Mouse (Mus musculus) c-Kit-negative CD71-positive TER-119-positive erythroid progenitor cells, embryonic 14.5 days (primary cell): ENCODE data around the gene Cd44.

Experiments used
- DNase-seq: peaks from one replicate; pipeline ENCODE4 v3.0.0-alpha.2; 2013; ENCODE audit warnings: low read depth, low spot score

Gene Cd44

DNA sequence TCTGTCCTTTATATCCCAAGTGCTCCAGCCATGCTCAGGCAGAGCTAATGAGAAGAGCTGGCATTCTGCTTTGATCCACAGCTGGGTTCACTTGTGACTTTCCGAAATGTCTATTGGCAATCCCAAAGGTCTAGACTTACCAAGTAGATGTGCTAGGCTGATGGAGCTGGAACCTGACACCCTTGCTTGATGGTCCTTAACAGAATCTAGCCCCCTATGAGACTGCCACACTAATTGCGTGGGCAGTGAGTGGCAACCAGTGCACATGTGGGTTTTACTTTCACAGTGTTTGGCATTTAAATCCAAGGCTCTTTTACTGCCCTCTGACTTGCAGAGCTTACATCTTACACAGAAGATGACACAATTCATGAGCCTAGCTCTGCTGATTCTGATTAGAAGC lies 29.0 kb downstream of the Cd44 start:
- DNase-seq: no peak

DNA sequence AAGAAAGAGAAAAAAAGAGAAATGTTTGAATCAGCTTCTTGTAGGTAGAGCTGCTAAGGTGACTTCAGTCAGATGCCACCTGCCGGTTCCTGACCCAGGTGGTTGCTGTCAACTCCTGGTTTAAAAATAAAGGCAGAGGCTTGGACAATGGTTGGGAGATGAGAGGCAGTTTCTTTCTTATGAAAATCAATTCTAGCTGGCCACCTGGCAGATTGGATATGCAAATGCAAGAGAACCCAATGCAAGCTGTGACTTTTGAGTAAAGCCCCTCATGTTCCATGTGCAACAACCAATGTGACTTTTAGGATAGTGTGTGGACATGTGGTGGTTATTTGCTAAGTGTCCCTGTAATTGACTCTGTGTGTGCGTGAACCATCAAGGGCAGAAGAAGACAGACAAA lies 33.0 kb downstream of the Cd44 start:
- no peak for DNase-seq

DNA sequence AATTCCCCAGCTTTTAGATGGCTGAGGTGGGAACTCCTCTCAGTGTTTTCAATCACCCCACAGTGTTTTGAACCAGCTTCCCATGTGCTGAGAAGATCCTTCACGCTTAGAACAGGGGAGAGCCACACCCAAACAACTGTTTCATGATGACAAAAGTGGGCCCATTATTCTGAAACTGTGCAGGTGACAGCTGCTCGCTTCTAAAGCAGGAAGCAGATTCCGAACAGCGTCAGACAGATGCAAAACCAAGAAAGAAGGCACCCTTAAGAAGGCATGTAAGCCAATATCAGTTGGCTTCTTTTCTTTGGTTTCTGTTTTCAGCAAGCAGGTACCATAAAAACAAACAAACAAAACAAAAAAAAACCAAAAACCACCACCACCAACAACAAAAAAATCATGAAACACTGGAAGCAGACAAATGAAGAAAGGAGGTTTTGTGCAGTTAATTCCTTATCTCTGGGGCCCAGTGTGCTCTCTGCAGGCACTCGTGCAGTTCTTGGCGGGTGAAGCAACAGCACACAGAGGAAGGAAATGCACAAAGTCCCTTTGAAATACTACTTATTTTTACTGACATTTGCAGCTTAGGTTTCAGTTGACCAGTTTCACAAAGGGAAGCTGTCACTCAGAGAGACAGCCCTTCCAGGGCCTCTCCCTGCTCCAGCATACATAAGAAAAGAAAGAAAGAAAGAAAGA lies 33.9 kb downstream of the Cd44 start:
- DNase-seq: no peak

DNA sequence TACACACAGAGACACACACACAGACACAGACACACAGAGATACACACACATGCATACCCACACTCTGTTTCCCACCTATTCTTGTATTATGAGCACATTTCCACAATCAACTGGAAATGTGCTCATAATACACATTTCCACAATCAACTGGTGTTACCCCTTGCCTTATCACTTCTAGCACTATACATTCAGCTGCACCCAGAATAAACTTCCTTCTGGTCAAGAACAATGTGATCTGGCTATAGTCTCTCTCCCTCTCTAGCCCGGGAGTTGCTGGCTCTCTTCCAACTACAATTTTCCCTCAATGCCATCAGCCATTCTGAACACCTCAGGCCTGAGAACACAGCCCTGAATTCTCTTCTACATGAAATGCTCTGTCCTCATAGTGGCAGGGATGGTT lies 34.9 kb downstream of the Cd44 start:
- DNase-seq: no peak

DNA sequence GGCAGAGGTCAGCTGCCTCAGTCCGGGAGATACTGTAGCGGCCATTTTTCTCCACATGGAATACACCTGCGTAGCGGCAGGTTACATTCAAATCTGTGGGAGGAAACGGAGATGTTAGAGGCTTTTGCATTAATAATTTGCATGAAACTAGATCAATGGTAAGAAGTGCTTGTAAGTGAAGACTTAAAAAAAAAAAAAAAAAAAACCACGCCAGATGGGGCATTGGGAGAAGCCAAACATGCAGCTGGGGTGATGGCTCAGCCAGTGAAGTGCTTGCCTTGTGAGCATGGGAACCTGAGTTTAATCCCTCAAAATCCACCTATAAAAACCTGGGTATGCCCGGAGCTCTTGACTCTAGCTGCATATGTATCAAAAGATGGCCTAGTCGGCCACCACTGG lies 36.1 kb downstream of the Cd44 start:
- DNase-seq: no peak

DNA sequence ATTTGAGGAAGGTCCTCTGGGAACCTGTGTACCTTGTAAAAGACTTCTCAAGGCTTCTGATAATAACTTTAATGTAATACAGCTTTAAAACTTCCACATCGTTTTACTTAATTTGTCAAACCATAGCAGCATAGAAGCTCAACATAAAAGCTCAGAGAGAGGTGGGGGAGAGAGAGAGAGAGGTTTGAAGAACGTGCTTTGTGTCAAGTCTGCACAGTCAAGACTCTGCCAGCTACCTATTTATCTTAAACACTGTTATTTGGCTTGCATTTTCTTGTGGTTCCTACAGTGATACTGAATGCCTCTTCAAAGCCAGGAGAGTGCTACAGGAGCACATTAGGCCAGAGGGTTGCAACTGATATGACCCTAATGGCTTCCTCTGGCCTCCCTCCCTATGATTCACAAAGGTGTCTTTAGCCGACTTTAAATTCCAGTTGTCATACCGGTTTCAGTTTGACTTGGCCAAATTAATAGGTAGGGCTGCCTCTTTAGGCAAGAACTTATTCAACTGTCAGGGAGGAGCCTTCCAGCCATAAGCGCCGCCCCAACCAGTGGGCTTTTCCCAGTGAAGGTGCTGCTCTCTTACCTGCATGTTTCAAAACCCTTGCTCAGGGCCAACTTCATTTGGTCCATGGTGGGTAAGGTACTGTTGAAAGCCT lies 36.6 kb downstream of the Cd44 start:
- DNase-seq: no peak

DNA sequence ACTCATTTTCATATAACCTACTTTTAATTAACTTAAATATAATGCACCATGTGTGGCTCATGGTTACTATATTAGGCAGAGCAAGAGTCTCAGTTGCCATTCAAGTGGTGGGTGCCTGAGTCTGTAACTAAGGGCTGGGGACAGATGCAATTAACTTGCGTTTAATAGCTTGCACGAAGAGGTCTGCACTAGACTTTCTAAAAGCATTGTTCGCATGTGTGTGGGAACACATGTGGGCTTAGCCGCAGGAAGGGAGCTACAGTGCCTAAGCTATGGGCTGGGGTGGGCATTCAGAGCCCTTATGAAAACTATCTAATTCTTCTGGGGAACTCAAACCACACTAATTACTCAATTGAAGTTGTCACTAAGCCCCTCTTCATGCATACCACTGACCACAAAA lies 37.4 kb downstream of the Cd44 start:
- no peak for DNase-seq

DNA sequence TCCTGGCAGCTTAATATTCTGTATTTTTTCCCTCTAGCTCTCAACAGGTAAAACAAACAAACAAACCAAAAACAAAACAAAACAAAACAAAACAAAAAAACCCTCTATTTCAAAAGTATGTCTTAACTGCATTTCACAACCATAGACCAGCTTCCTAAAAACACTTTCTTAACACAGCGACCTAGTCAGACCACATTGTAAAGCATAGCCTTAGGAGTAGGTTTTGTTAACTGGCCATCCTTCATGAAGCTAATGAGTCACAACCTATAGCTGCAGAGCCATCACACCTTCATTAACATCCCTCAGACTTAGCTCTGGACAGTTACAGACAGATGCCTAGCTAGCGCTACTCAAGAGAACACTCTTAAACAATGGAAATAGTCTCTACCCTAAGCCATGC lies 37.9 kb downstream of the Cd44 start:
- no peak for DNase-seq

DNA sequence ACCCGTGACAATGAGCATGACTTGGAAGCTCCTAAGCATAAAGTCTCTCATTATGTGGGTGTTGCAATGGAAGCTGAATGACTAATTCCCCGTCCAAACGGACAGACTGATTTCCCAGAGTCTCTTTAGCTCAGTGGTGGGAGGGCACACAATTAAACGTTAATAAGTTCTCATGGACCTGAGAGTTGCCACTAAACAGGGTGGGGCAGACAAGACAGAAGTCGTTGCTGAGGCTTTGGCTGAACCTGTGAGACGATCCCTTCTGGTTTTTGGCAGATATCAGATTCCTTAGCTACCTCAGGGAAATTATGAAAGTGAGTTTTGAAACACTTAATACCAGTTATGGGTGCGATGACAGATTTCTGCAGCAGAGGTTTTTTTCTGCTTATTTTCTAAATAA lies 38.8 kb downstream of the Cd44 start:
- DNase-seq: no peak

DNA sequence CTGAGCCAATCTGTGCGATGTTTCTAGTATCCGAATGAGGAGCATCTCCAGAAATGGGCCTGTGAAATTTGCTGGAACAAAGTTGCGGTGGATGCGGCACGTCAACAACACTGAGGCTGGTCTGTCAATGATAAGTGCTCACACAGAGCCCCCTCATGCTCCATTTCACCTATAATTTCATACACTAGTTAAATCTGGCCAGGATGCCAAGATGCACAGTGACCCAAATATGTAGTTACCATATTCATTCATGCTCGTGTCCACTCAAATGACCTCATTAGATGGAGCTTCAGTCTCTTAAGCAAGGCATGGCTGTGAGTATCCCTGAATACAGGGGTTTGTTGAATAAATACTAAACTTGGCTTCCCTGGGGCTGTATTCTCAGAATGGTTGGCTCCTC lies 43.2 kb downstream of the Cd44 start:
- DNase-seq: no peak

DNA sequence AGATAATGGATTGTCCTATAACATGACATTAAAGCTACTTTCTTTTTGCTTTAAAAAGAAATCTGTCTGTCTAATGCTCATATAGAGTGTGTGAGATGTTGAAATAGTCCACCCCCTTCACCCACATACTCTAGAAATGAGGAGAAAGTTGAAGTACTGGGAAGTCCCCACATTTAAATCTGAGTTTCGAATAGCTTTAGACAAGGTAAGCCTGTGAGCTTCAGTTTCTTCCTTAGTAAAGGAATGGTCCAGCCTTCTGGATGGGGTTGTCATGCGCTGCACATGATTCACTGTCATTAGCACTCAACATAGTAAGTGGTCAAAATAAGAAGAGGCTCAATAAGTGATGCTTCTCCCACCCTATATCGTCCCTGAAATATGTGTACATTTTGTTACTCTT lies 48.2 kb downstream of the Cd44 start:
- DNase-seq: no peak

DNA sequence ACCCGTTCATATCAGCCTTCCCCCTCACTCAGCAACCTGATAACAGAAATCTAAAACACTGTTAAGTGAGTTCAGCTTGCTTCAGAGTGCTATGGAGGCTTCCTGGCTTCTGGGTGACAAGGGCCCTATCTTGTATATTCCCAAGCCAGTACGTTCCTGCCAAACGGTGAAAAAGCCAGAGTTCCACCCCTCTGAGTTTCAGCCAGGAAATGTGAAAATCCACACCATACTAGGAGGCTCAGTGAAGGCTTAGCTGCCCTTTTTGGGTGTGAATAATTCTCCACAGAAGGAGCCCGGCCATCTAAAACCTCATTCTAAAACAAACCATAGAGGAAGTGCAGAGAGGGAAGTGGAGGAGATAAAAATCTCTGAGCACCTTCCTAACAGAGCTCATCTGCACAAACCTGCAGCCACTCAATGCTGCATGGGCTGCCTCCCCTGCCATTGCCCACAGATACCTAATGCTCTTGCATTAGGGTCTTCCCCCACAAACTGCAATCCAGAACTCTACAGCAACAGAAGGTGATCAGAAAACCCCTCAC lies 49.5 kb downstream of the Cd44 start:
- no peak for DNase-seq

DNA sequence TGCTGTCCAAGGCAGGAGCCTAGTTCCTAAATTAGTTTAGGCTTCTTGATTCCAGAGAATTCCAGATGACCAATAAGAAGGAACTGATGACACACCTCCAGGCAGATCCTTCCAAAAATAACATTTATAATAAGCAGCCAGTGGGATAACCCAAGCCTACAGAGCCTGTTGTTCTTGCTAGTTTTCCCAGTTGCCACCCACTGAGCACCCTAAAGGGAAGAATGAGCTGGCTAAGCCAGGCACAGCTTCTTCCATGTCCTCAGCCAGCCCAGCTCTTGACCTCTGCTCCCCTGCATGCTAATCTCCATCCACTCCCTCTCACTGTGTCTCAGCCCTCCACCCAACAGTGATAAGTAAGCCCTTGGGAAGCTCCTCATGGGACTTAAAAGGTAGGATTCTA lies 51.4 kb downstream of the Cd44 start:
- no peak for DNase-seq

DNA sequence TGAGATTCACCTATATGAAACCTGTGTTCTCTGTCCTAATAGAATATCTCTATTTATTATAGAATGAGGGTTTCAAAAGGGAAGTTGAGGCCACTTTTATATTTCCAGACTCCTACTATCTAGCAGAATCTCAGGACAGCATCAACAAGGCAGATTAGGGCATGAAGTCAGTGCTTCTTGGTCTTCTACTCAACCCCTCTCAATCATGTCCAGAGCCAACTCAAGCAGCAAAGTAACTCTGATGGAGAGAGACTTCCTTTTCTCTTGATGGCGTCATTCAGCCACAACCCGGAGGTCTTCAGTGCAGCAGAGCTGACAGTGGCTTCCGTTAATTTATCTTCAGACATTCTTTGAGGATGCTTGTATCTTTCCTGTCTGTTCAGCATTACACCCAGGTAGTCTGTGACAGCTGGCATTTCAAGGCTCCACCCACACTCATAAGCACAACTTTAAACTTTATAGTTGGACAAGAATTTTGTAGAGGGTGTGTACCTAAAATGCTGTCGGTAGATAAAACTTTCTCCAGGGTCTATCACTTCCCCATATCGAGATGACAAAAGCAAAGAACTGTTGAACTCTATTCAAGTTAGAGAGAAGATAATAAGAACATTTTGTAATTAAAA lies 52.5 kb downstream of the Cd44 start:
- no peak for DNase-seq

DNA sequence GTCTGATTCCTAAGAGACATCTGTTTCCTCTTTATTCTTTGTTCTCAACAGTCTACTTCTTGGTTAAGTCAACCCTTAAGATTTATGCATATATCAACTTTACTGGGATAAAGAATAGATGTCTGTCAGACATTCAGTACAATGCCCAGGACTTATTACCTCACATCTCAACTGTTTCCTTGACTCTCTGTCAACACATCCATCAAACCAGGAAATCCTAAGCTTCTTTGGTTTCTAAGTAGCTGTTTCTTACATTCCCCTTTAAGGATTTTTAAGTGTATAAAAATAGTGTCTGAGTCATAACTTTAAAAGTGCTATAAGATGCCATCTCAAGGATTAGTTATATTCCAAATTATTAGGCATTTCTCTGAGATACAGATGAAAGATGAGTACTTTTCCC lies 60.2 kb downstream of the Cd44 start:
- no peak for DNase-seq

DNA sequence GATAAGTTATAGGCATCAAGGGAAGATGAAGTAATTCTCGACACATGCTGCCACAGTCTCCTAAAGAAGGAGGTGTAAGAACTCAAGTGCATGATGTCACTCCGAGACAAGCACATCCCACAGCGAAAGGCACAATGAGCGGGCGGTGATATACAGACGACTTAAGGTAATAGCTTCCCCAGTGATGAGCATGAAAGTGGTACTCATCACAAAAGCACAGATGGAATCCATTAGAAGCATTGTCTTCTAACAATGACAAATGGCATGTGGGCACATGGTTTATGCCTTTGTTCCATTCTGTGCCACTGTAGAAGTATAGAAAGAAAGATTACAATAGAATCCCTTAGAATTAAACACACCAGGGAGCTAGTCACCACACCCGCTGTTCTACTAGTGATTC lies 63.3 kb downstream of the Cd44 start:
- no peak for DNase-seq

DNA sequence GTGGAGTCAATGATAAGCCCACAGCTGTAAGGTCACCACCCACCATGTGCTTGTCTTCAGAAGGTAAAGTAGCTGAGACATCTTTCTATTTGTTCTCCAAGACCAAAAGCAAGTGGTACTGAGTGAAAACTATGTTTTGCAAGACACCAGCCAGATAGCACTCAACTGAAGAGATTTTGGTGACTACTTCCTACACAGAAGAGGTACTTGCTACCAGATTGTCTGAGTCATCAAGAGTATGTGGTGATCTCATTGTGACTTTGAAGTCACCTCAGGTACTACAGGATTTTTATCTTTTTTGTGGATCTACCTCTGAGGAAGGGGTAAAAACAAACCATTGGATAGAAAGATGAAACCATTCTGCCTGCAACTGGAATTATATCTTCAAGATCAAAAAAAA lies 69.9 kb downstream of the Cd44 start:
- DNase-seq: no peak

DNA sequence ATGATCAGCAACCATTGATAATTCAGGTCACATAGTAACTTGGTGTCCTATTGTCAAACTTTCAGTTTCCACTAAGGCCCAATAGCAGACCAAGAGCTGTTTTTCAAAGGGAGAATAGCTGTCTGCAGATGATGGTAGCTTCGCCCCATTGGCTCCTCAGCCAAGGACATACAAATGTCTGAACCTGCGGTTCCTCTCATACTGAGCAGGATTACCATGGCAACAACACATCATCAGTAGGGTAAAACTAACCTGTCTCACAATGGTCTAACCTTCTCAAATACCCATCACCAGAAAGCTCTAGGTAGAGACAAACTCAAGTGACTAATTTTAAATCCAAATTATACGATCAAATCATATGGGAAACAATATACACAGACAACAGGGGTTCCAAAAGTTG lies 72.3 kb downstream of the Cd44 start:
- DNase-seq: no peak

DNA sequence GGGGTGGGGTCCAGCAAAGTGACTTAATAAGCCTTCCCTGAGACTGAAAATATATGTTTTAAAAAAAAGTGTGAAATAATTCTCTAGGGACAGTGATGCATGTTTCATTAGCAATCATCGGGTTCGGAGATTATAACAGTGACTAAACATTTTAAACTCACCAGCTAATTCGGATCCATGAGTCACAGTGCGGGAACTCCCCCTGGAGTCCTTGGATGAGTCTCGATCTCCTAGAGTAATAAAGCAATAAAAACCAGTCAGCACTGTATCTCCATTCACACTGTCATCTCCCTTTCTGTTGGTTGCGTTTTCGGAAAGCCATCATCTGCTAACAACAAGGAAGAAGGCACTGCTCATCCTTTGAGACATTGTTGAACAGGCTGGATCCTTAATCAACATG lies 73.1 kb downstream of the Cd44 start:
- no peak for DNase-seq

DNA sequence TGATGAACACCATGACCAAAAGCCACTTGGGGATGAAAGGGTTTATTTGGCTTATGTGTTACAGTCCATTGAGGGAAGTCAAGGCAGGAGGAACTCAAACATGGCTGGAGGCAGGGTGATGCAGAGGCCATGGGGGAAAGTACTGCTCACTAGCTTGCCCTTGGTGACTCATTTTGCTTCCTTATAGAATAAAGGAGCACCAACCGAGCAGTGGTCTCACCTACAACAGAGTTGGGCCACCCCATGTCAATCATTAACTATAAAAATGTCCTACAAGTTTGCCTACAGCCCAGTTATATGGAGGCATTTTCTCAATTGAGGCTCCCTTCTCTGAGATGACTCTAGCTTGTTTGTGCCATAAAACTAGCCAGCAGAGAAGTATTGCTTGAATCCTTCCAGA lies 73.6 kb downstream of the Cd44 start:
- no peak for DNase-seq

DNA sequence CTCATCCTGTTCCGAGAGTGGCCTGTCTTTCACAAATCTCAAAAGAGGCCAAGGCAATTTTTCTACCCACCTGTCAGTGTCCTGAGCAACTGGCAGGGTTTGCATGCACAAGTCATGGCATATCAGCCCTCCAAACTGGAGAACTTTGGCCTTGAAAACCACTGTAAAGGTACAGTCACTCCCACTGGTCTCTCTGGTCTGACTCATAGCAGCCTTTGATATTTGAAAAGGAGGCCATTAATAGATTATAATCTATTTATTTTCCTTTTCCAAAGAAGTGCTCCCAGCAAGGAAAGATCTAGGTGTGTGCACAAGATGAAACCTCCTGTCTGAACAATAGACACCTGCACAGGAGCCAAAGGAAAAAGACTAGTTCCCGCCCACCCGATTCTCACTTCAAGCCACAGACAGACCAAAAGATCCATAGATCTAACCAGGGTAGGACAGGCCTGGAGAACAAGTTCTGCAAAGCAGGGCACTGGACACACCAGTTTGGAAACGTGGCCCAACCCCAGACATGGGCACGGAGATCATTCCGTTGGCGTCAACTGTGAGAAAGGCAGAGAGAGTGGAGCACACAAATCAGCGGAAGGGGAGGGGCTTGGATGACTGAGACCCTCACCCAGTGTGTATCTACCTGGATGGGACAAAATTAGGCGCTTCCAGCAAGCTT lies 75.4 kb downstream of the Cd44 start:
- no peak for DNase-seq

DNA sequence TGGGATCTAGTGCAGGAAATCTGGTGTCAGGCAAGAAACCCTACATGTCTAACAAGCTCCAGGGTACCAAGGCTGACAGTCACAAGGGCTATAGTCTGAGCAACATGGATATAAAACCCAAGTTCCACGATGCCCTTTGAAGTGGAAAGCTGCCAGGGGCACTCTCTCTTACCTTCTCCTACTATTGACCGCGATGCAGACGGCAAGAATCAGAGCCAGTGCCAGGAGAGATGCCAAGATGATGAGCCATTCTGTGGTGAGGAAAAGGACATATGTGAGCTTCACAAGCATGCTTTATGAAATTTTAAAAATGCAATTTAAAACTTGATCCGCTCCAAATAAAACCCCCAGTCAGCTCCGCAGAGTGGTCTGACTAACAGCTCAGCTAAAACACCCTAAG lies 79.4 kb downstream of the Cd44 start:
- DNase-seq: no peak

DNA sequence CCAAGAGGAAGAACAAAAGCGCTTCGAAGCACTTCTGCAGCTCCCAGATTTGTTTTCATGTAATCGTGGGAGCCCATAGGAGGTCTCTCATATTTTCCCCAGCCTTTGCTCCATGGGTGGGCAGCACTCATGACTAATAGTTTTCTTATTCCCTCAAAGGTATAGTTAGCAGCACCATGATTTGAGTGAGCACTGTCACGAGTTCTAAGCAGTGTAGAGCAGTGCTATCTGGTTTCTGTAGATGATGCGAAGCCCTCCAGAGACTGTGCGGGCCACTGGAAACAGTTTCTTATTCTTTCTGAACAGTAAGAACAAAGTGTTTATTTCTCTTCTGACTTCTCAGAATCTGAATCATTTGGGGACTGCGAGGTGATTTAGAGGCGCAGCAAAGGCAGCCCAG lies 80.7 kb downstream of the Cd44 start:
- no peak for DNase-seq
